Comparison of ENCODE assay signal across 10 mouse cellular contexts in the genomic region with DNA sequence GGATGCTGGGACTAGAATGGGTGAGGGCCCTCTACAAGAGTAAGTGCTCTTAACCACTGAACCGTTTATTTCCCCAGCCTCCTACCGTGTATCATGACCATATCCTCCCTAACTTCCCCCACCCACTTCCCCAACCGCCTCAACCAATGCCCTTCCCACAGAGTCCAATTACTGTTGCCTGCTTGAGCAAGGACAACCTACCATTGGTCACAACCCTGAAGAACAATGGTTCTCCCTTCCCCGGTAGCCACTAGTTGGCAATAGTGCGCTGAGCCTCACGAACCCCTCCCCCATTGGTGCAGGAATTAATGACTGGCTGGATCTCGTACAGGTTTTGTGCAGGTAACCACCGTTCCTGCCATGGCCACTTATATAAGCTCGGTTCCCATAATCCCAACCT. TPM values are rescaled to one million over a fixed set of nuclear protein-coding genes. Genes with fewer than 3 reads are reported as not detected.
DNase-seq lines count a peak whose midpoint lies in the region; ATAC-seq and TF ChIP-seq lines count a peak whose summit lies in the region.
"Had no signal": no experiment of that assay in that cellular context is flagged by ENCODE, and none has a peak within 500 bp of the region (broad histone marks: within the 10 kb centered on the region; RNA-seq: fewer than 3 reads in every experiment).

No protein-coding gene starts in this region.

- H3K9me3 ChIP-seq in heart, postnatal 0 days (replicated peaks; ENCODE audit: control insufficient read depth, low read length) = no peaks in the 10 kb centered on the region
- H3K9me3 ChIP-seq in heart, embryonic 10.5 days = no peaks in the 10 kb centered on the region
- no peaks in the 10 kb centered on the region for H3K9me3 ChIP-seq in CH12.LX (replicated peaks; ENCODE audit: low read length)
- no peaks in the 10 kb centered on the region for H3K9me3 ChIP-seq in intestine, embryonic 15.5 days
- no peaks in the 10 kb centered on the region for H3K9me3 ChIP-seq in hindbrain, embryonic 13.5 days
- H3K9me3 ChIP-seq: hindbrain, embryonic 15.5 days had no signal

- ATAC-seq in heart, postnatal 0 days (ENCODE audit: insufficient read depth, low read depth) = no peak
- no peak for ATAC-seq in intestine, embryonic 15.5 days
- no peak for ATAC-seq in hindbrain, embryonic 13.5 days (ENCODE audit: low FRiP score)

- no peak overlapping the region for H3K4me3 ChIP-seq in heart, postnatal 0 days (ENCODE audit: low read depth, low read length)
- H3K4me3 ChIP-seq in heart, embryonic 10.5 days = no peak overlapping the region
- no peak overlapping the region for H3K4me3 ChIP-seq in CH12.LX (replicated peaks in 1 of 3; ENCODE audit: low read depth in 2 of 3, low read length in 2 of 3, poor library complexity in 1 of 3)
- no peak overlapping the region for H3K4me3 ChIP-seq in intestine, embryonic 15.5 days (replicated peaks)
- H3K4me3 ChIP-seq in hindbrain, embryonic 13.5 days = no peak overlapping the region
- H3K4me3 ChIP-seq: hindbrain, embryonic 15.5 days had no signal

- no peak overlapping the region for H3K4me2 ChIP-seq in heart, postnatal 0 days (ENCODE audit: low read depth, low read length)
- no peak overlapping the region for H3K4me2 ChIP-seq in CH12.LX (ENCODE audit: insufficient read depth, low read depth, poor library complexity, severe bottlenecking)
- H3K4me2 ChIP-seq in intestine, embryonic 15.5 days (replicated peaks) = no peak overlapping the region
- H3K4me2 ChIP-seq in hindbrain, embryonic 13.5 days = no peak overlapping the region
- H3K4me2 ChIP-seq: hindbrain, embryonic 15.5 days had no signal

- no peaks in the 10 kb centered on the region for H3K36me3 ChIP-seq in heart, postnatal 0 days (replicated peaks; ENCODE audit: control insufficient read depth, insufficient read depth, low read length)
- no peaks in the 10 kb centered on the region for H3K36me3 ChIP-seq in heart, embryonic 10.5 days
- H3K36me3 ChIP-seq in CH12.LX (replicated peaks in 1 of 2; ENCODE audit: control insufficient read depth in 1 of 2, insufficient read depth in 1 of 2, low read length in 1 of 2) = no peaks in the 10 kb centered on the region
- H3K36me3 ChIP-seq in intestine, embryonic 15.5 days = no peaks in the 10 kb centered on the region
- H3K36me3 ChIP-seq in hindbrain, embryonic 13.5 days = no peaks in the 10 kb centered on the region
- H3K36me3 ChIP-seq: hindbrain, embryonic 15.5 days had no signal

- no peak for DNase-seq in heart, postnatal 0 days (ENCODE audit: low spot score)
- DNase-seq in heart, embryonic 10.5 days (ENCODE audit: low spot score) = no peak
- DNase-seq in CH12.LX (ENCODE audit: extremely low read depth) = peak; percentile 43
- DNase-seq in lung, postnatal 25 days (ENCODE audit: low spot score) = peak; percentile 46
- DNase-seq in ovary, adult 18-20 months (ENCODE audit: low spot score) = no peak
- no peak for DNase-seq in cerebellum, adult 11 months
- DNase-seq: thymus, postnatal 25 days had no signal

- H3K4me1 ChIP-seq in heart, postnatal 0 days (ENCODE audit: control insufficient read depth, insufficient read depth) = 0 out of 2 replicates have a peak, but pooled peaks cover 4% of the 10 kb centered on the region
- peaks cover 20% of the 10 kb centered on the region for H3K4me1 ChIP-seq in heart, embryonic 10.5 days
- H3K4me1 ChIP-seq in CH12.LX (ENCODE audit: control insufficient read depth in 1 of 2, insufficient read depth in 2 of 2) = peaks cover 8 to 29% of the 10 kb centered on the region in 2 experiments
- peaks cover 20% of the 10 kb centered on the region for H3K4me1 ChIP-seq in intestine, embryonic 15.5 days (replicated peaks)
- peaks cover 7% of the 10 kb centered on the region for H3K4me1 ChIP-seq in hindbrain, embryonic 13.5 days (replicated peaks)

- H3K27ac ChIP-seq in heart, postnatal 0 days (ENCODE audit: low read depth) = no peak overlapping the region
- no peak overlapping the region for H3K27ac ChIP-seq in heart, embryonic 10.5 days
- no peak overlapping the region for H3K27ac ChIP-seq in CH12.LX (ENCODE audit: insufficient read depth, low read depth)
- peak overlapping the region; percentile 60; the same call in 1 of the 2 replicates for H3K27ac ChIP-seq in intestine, embryonic 15.5 days
- H3K27ac ChIP-seq in hindbrain, embryonic 13.5 days = no peak overlapping the region
- H3K27ac ChIP-seq: hindbrain, embryonic 15.5 days had no signal

- TF ChIP-seq RAD21 in CH12.LX (IDR thresholded peaks at IDR 0.05; ENCODE audit: low read depth, low read length) = no peak; the same call in 1 of the 2 replicates

- no peak overlapping the region for H3K9ac ChIP-seq in heart, postnatal 0 days (replicated peaks; ENCODE audit: low read depth, low read length)
- H3K9ac ChIP-seq in CH12.LX (ENCODE audit: insufficient read depth, low read depth) = no peak overlapping the region
- H3K9ac ChIP-seq in intestine, embryonic 15.5 days = no peak overlapping the region
- H3K9ac ChIP-seq in hindbrain, embryonic 13.5 days = no peak overlapping the region
- H3K9ac ChIP-seq: hindbrain, embryonic 15.5 days had no signal

- H3K79me2 ChIP-seq in CH12.LX (replicated peaks; ENCODE audit: control insufficient read depth, extremely low read depth, insufficient read depth, poor library complexity, severe bottlenecking) = no peaks in the 10 kb centered on the region

- TF ChIP-seq POLR2A in CH12.LX (IDR thresholded peaks at IDR 0.05; ENCODE audit: low read depth, low read length) = no peak

- dilution Hi-C loops in CH12.LX (cut with MboI; ENCODE audit: extremely low pct_ligation_motif_present, extremely low pct_unique_long_range_greater_than_20kb, low sequenced_read_pairs) = no loop called here

- TF ChIP-seq CTCF in heart, postnatal 0 days (IDR thresholded peaks at IDR 0.05; ENCODE audit: low read depth) = 0 out of 2 replicates have a peak, but pooled peaks have one; percentile 7
- peak in 1 of 2 experiments; percentile 42; a peak in 2 of 4 replicates for TF ChIP-seq CTCF in CH12.LX (conservative IDR thresholded peaks at IDR 0.05 in 1 of 2, IDR thresholded peaks at IDR 0.05 in 1 of 2; ENCODE audit: low read depth in 2 of 2, low read length in 2 of 2)

- TF ChIP-seq EP300 in heart, postnatal 0 days (IDR thresholded peaks at IDR 0.05; ENCODE audit: low read depth) = no peak
- no peak for TF ChIP-seq EP300 in CH12.LX (IDR thresholded peaks at IDR 0.05; ENCODE audit: low read length)

- WGBS in heart, postnatal 0 days = 52% methylated on average over 9 of the region's 9 CpGs
- 50% methylated on average over 9 of the region's 9 CpGs for WGBS in heart, embryonic 10.5 days
- WGBS in intestine, embryonic 15.5 days = 59% methylated on average over 9 of the region's 9 CpGs
- 55% methylated on average over 9 of the region's 9 CpGs for WGBS in hindbrain, embryonic 13.5 days

- in situ Hi-C loops in CH12.LX (cut with MboI; ENCODE audit: low pct_ligation_motif_present, low pct_unique_long_range_greater_than_20kb, low sequenced_read_pairs) = no loop called here

- no peaks in the 10 kb centered on the region for H3K27me3 ChIP-seq in heart, postnatal 0 days (ENCODE audit: control insufficient read depth, insufficient read depth, low read length)
- peaks cover 21% of the 10 kb centered on the region; the same call in 1 of the 2 replicates for H3K27me3 ChIP-seq in heart, embryonic 10.5 days (ENCODE audit: insufficient read depth, poor library complexity, severe bottlenecking)
- no peaks in the 10 kb centered on the region for H3K27me3 ChIP-seq in CH12.LX (replicated peaks)
- no peaks in the 10 kb centered on the region for H3K27me3 ChIP-seq in intestine, embryonic 15.5 days (replicated peaks)
- H3K27me3 ChIP-seq in hindbrain, embryonic 13.5 days = peaks cover 6% of the 10 kb centered on the region; the same call in 1 of the 2 replicates
- H3K27me3 ChIP-seq: hindbrain, embryonic 15.5 days had no signal

TF ChIP-seq in CH12.LX, 34 proteins besides CTCF, POLR2A, EP300 and RAD21:
- no peak for TF ChIP-seq MEF2A (IDR thresholded peaks at IDR 0.05; ENCODE audit: borderline replicate concordance, low read depth, low read length)
- TF ChIP-seq CHD2 (IDR thresholded peaks at IDR 0.05; ENCODE audit: low read length) = peak; percentile 47; the same call in 1 of the 2 replicates
- TF ChIP-seq MYC (IDR thresholded peaks at IDR 0.05; ENCODE audit: low read depth, low read length) = no peak

RNA-seq across cellular contexts. Expression of gene Tbc1d2, which starts 19.6 kb away (rescaled TPM):
- total RNA-seq in heart, postnatal 0 days (2014; rRNA removed; ENCODE audit: low replicate concordance) = 4.6 and 6.2 TPM in 2 replicates
- 0.85 and 0.93 TPM in 2 replicates for polyA plus RNA-seq in heart, postnatal 0 days (2015; fragmentation: Nextera tagmentation; extraction: Ambion mirVana)
- polyA plus RNA-seq in heart, embryonic 10.5 days (2016; fragmentation: Nextera tagmentation; extraction: Ambion mirVana) = 0.55 and 0.98 TPM in 2 replicates
- total RNA-seq in CH12.LX (2012; rRNA removed) = 0.59 and 1.1 TPM in 2 replicates
- 0.12 TPM in 2 replicates for total RNA-seq in CH12.LX (2014; rRNA removed)
- 0.27 and 0.29 TPM in 2 replicates for polyA plus RNA-seq in CH12.LX (2012; ENCODE audit: insufficient read length, low read depth)
- 6.0 and 6.3 TPM in 2 replicates for polyA plus RNA-seq in intestine, embryonic 15.5 days (2015; fragmentation: Nextera tagmentation; extraction: Ambion mirVana)
- 0.73 and 0.75 TPM in 2 replicates for polyA plus RNA-seq in hindbrain, embryonic 13.5 days (2015; fragmentation: Nextera tagmentation; extraction: Ambion mirVana)

RNA-seq across cellular contexts. Expression of gene Coro2a, which starts 28.4 kb away (rescaled TPM):
- total RNA-seq in heart, postnatal 0 days (2014; rRNA removed; ENCODE audit: low replicate concordance) = 0.70 and 1.6 TPM in 2 replicates
- 0.22 and 0.26 TPM in 2 replicates for polyA plus RNA-seq in heart, postnatal 0 days (2015; fragmentation: Nextera tagmentation; extraction: Ambion mirVana)
- polyA plus RNA-seq in heart, embryonic 10.5 days (2016; fragmentation: Nextera tagmentation; extraction: Ambion mirVana) = 0.89 and 1.4 TPM in 2 replicates
- total RNA-seq in CH12.LX (2012; rRNA removed) (71.4 and 129 TPM in 2 replicates), CH12.LX (2014; rRNA removed) (23.3 and 24.6 TPM in 2 replicates)
- polyA plus RNA-seq in CH12.LX (2012; ENCODE audit: insufficient read length, low read depth) = 152 and 223 TPM in 2 replicates
- 66.0 and 68.3 TPM in 2 replicates for polyA plus RNA-seq in intestine, embryonic 15.5 days (2015; fragmentation: Nextera tagmentation; extraction: Ambion mirVana)
- polyA plus RNA-seq in hindbrain, embryonic 13.5 days (2015; fragmentation: Nextera tagmentation; extraction: Ambion mirVana) = 6.0 and 6.7 TPM in 2 replicates

Comparison
In these comparisons a context has a peak if more than half of its experiments do, and no peak if none do; other contexts are left out.
1. DNase-seq: peak in CH12.LX (single experiment) and lung, postnatal 25 days (single experiment); none in heart, postnatal 0 days (single experiment), heart, embryonic 10.5 days (single experiment), ovary, adult 18-20 months (single experiment) and cerebellum, adult 11 months (single experiment).